Mouse (Mus musculus) MEL (cell line): ENCODE results near the gene Scarb2. TPM values are rescaled to one million over a fixed set of nuclear protein-coding genes. Genes with fewer than 3 reads are reported as not detected.

Source experiments
- DNase-seq: peaks from one replicate; pipeline ENCODE4 v3.0.0; 2011; ENCODE audit warnings: low read depth, low spot score
- H3K27ac ChIP-seq: 2 replicates; pipeline ENCODE4 v1.5.1; 2012; ENCODE audit warnings: low read depth, mild to moderate bottlenecking, control low read depth, low read length, moderate library complexity; ENCODE audit not compliant: control insufficient read depth
- H3K27me3 ChIP-seq, 2 experiments: fragments of 150-350 bp in 1 of 2; sonication (generic) in 1 of 2; 2 replicates each; pipeline ENCODE4 v1.6.1; 2012; ENCODE audit warnings: low read length in 2 of 2, mild to moderate bottlenecking in 2 of 2, improper control_type of control experiment in 1 of 2, moderate library complexity in 1 of 2; ENCODE audit not compliant: insufficient read depth in 2 of 2, control insufficient read depth in 1 of 2
- H3K36me3 ChIP-seq, 2 experiments: 2 replicates each; pipeline ENCODE4 v1.6.1; 2012 to 2014; ENCODE audit warnings: low read length in 2 of 2, improper control_type of control experiment in 1 of 2, inconsistent platforms in 1 of 2, mild to moderate bottlenecking in 1 of 2; ENCODE audit not compliant: insufficient read depth in 2 of 2, control insufficient read depth in 1 of 2
- H3K4me1 ChIP-seq, 2 experiments: fragments of 150-350 bp in 1 of 2; sonication (generic) in 1 of 2; 2 replicates each; pipeline ENCODE4 v1.6.1; 2012; ENCODE audit warnings: low read length in 2 of 2, improper control_type of control experiment in 1 of 2, mild to moderate bottlenecking in 1 of 2; ENCODE audit not compliant: insufficient read depth in 2 of 2, control insufficient read depth in 1 of 2
- H3K4me3 ChIP-seq, 2 experiments: fragments of 150-350 bp in 1 of 2; sonication (generic) in 1 of 2; 2 replicates each; pipeline ENCODE4 v1.5.1; 2012; ENCODE audit warnings: low read depth in 2 of 2, low read length in 2 of 2, mild to moderate bottlenecking in 2 of 2, moderate library complexity in 2 of 2, control low read depth in 1 of 2, improper control_type of control experiment in 1 of 2; ENCODE audit not compliant: control insufficient read depth in 1 of 2, insufficient read depth in 1 of 2
- H3K79me2 ChIP-seq: 2 replicates; pipeline ENCODE4 v1.6.1; 2012; ENCODE audit warnings: mild to moderate bottlenecking, low read length, moderate library complexity; ENCODE audit not compliant: control insufficient read depth, poor library complexity, insufficient read depth
- H3K9ac ChIP-seq: 2 replicates; pipeline ENCODE4 v1.6.1; 2012; ENCODE audit warnings: low read depth, mild to moderate bottlenecking, control low read depth, low read length, moderate library complexity; ENCODE audit not compliant: control insufficient read depth, poor library complexity, severe bottlenecking
- H3K9me3 ChIP-seq: fragments of 150-350 bp; sonication (generic); replicated peaks from 2 replicates; pipeline ENCODE4 v1.6.1; 2012; ENCODE audit warnings: mild to moderate bottlenecking, low read length, improper control_type of control experiment, moderate library complexity; ENCODE audit not compliant: insufficient read depth
- CHD2 ChIP-seq: IDR thresholded peaks from 2 replicates; pipeline ENCODE4 v1.6.1; 2011; ENCODE audit warnings: low read length, improper control_type of control experiment
- ELF1 ChIP-seq: IDR thresholded peaks from 2 replicates; pipeline ENCODE4 v1.6.1; 2014; ENCODE audit warnings: low read depth, mild to moderate bottlenecking, inconsistent platforms, low read length, improper control_type of control experiment, moderate library complexity
- EP300 ChIP-seq, 2 experiments: IDR thresholded peaks; 2 replicates each; pipeline ENCODE4 v1.6.1; 2011; ENCODE audit warnings: improper control_type of control experiment in 2 of 2, low read length in 2 of 2, low read depth in 1 of 2, mild to moderate bottlenecking in 1 of 2
- ETS1 ChIP-seq: IDR thresholded peaks from 2 replicates; pipeline ENCODE4 v1.6.1; 2012; ENCODE audit warnings: low read depth, mild to moderate bottlenecking, inconsistent platforms, low read length, improper control_type of control experiment, moderate library complexity
- GABPA ChIP-seq: IDR thresholded peaks from 2 replicates; pipeline ENCODE4 v1.6.1; 2012; ENCODE audit warnings: low read depth, mild to moderate bottlenecking, inconsistent platforms, low read length, improper control_type of control experiment, moderate library complexity
- HCFC1 ChIP-seq: IDR thresholded peaks from 2 replicates; pipeline ENCODE4 v1.6.1; 2012; ENCODE audit warnings: low read depth, mild to moderate bottlenecking, inconsistent platforms, low read length, improper control_type of control experiment, moderate library complexity
- KAT2A ChIP-seq: conservative IDR thresholded peaks from 2 replicates; pipeline ENCODE4 v1.6.1; 2012; ENCODE audit warnings: low read depth, low read length, improper control_type of control experiment, inconsistent platforms
- MAFK ChIP-seq: IDR thresholded peaks from 2 replicates; pipeline ENCODE4 v1.6.1; 2011; ENCODE audit warnings: low read depth, mild to moderate bottlenecking, low read length, improper control_type of control experiment, borderline replicate concordance
- MYC ChIP-seq: IDR thresholded peaks from 2 replicates; pipeline ENCODE4 v1.6.1; 2011; ENCODE audit warnings: low read depth, mild to moderate bottlenecking, low read length, improper control_type of control experiment, moderate library complexity
- NELFE ChIP-seq: IDR thresholded peaks from 2 replicates; pipeline ENCODE4 v1.6.1; 2011; ENCODE audit warnings: low read depth, low read length, improper control_type of control experiment
- POLR2A ChIP-seq, 2 experiments: IDR thresholded peaks; 2 replicates each; pipeline ENCODE4 v1.6.1; 2011 to 2012; ENCODE audit warnings: low read length in 2 of 2, mild to moderate bottlenecking in 2 of 2, control low read depth in 1 of 2, improper control_type of control experiment in 1 of 2, low read depth in 1 of 2, moderate library complexity in 1 of 2; ENCODE audit not compliant: control insufficient read depth in 1 of 2, insufficient read depth in 1 of 2, poor library complexity in 1 of 2
- RCOR1 ChIP-seq: IDR thresholded peaks from 2 replicates; pipeline ENCODE4 v1.6.1; 2012; ENCODE audit warnings: low read depth, mild to moderate bottlenecking, inconsistent platforms, low read length, improper control_type of control experiment
- TAL1 ChIP-seq: IDR thresholded peaks from 2 replicates; pipeline ENCODE4 v1.6.1; 2012; ENCODE audit warnings: mild to moderate bottlenecking, inconsistent platforms, low read length, moderate library complexity, mixed read lengths
- TBP ChIP-seq: IDR thresholded peaks from 2 replicates; pipeline ENCODE4 v1.8.0; 2011; ENCODE audit warnings: low read depth, low read length, improper control_type of control experiment
- TCF12 ChIP-seq: IDR thresholded peaks from 2 replicates; pipeline ENCODE4 v1.6.1; 2014; ENCODE audit warnings: low read depth, mild to moderate bottlenecking, inconsistent platforms, low read length, improper control_type of control experiment, moderate library complexity
- UBTF ChIP-seq: IDR thresholded peaks from 2 replicates; pipeline ENCODE4 v1.6.1; 2012; ENCODE audit warnings: low read depth, mild to moderate bottlenecking, inconsistent platforms, low read length, improper control_type of control experiment, moderate library complexity, borderline replicate concordance; ENCODE audit not compliant: insufficient read depth
- ZC3H11A ChIP-seq: IDR thresholded peaks from 2 replicates; pipeline ENCODE4 v1.6.1; 2012; ENCODE audit warnings: low read depth, mild to moderate bottlenecking, inconsistent platforms, low read length, improper control_type of control experiment
- ZKSCAN1 ChIP-seq: IDR thresholded peaks from 2 replicates; pipeline ENCODE4 v1.6.1; 2012; ENCODE audit warnings: low read depth, mild to moderate bottlenecking, inconsistent platforms, low read length, improper control_type of control experiment, moderate library complexity
- ZMIZ1 ChIP-seq: IDR thresholded peaks from 2 replicates; pipeline ENCODE4 v1.6.1; 2012; ENCODE audit warnings: low read depth, mild to moderate bottlenecking, inconsistent platforms, low read length, improper control_type of control experiment, moderate library complexity
- ZNF384 ChIP-seq: IDR thresholded peaks from 2 replicates; pipeline ENCODE4 v1.6.1; 2012; ENCODE audit warnings: low read depth, mild to moderate bottlenecking, inconsistent platforms, low read length, improper control_type of control experiment
- polyA plus RNA-seq, 2 experiments: library from polyadenylated mRNA; stranded (reverse) in 1 of 2; unstranded in 1 of 2; fragments of >175 nt in 1 of 2; fragments of >200 nt in 1 of 2; gene quantifications; 2 replicates each; pipeline versions ENCODE4 v1.2.1 to v1.2.4; 2012; ENCODE audit warnings: low replicate concordance in 2 of 2, low read depth in 1 of 2; ENCODE audit not compliant: insufficient read length in 2 of 2, insufficient read depth in 1 of 2, missing spikeins in 1 of 2
- total RNA-seq: library from RNA; depleted of rRNA; stranded (reverse); fragments of 300-350 nt; gene quantifications from 2 replicates; pipeline ENCODE4 v1.2.3, GENCODE M21; 2012

Scarb2 gene
- total and polyA plus RNA-seq, 3 experiments = 13.6 to 16.5 TPM; not detected in 1

GRCm38 (mm10) chr5:92486758-92487157 is 19.9 kb downstream of the Scarb2 start:
- Histone ChIP-seq H3K27ac (no peak overlapping the region), H3K27me3 (no peaks in the 10 kb centered on the region), H3K4me3 (no peak overlapping the region), H3K36me3 (peaks cover 2 to 18% of the 10 kb centered on the region in 2 experiments), H3K4me1 (peaks cover 12 to 13% of the 10 kb centered on the region in 2 experiments), H3K79me2 (no peaks in the 10 kb centered on the region), H3K9me3 (no peaks in the 10 kb centered on the region), H3K9ac (no peak overlapping the region)
- DNase-seq = no peak
- TF ChIP-seq MYC (no peak), TBP (no peak), ETS1 (no peak), HCFC1 (no peak), ZMIZ1 (no peak), MAFK (no peak), TCF12 (no peak), KAT2A (no peak), RCOR1 (no peak), UBTF (no peak), GABPA (no peak), ZNF384 (no peak), CHD2 (no peak), ZC3H11A (no peak)

- Histone ChIP-seq H3K9ac (no peak overlapping the region), H3K36me3 (peaks cover 2 to 4% of the 10 kb centered on the region in 2 experiments), H3K4me1 (peaks cover 3 to 6% of the 10 kb centered on the region in 2 experiments; a peak in 3 of 4 replicates), H3K9me3 (no peaks in the 10 kb centered on the region), H3K27me3 (no peaks in the 10 kb centered on the region), H3K79me2 (no peaks in the 10 kb centered on the region), H3K27ac (no peak overlapping the region), H3K4me3 (no peak overlapping the region)
- no peak for TF ChIP-seq ZC3H11A
- no peak for TF ChIP-seq ELF1
- no peak for TF ChIP-seq KAT2A
- no peak for TF ChIP-seq POLR2A (IDR thresholded peaks at IDR 0.05; ENCODE audit: control insufficient read depth in 1 of 2, insufficient read depth in 1 of 2, low read depth in 1 of 2, low read length in 2 of 2, poor library complexity in 1 of 2)
- TF ChIP-seq MAFK = no peak
- no peak for TF ChIP-seq ZKSCAN1
- no peak for TF ChIP-seq NELFE
- TF ChIP-seq TAL1 = no peak
- TF ChIP-seq EP300 (IDR thresholded peaks at IDR 0.05; ENCODE audit: low read depth in 1 of 2, low read length in 2 of 2) = no peak
- no peak for DNase-seq
Observed at GRCm38 (mm10) chr5:92484880-92485279, 21.8 kb downstream of the Scarb2 start.
